Mouse (Mus musculus) hindbrain, postnatal 0 days (tissue): ENCODE results near the gene Apex1. TPM values are rescaled to one million over a fixed set of nuclear protein-coding genes. Genes with fewer than 3 reads are reported as not detected.
"Not testable (repeated sequence)": the region's sequence is repeated elsewhere in the genome, so short reads cannot be mapped to it uniquely, and the experiment has no call there.

Experiments
- ATAC-seq: fragments of 200-750 bp; cut with Nextera tagmentation; 2 replicates; pipeline ENCODE4 v1.8.0; 2017; ENCODE audit warnings: mild to moderate bottlenecking, moderate TSS enrichment, moderate library complexity
- DNase-seq: peaks from one replicate; pipeline ENCODE4 v3.0.0-alpha.2; 2015; ENCODE audit warnings: low spot score
- H3K27ac ChIP-seq: fragments of 300-500 bp; sonication (generic); 2 replicates; pipeline ENCODE4 v1.5.1; 2014; ENCODE audit warnings: mild to moderate bottlenecking
- H3K27me3 ChIP-seq: fragments of 300-500 bp; sonication (generic); 2 replicates; pipeline ENCODE4 v1.6.1; 2014; ENCODE audit warnings: low read length, mixed read lengths; ENCODE audit not compliant: insufficient read depth
- H3K36me3 ChIP-seq: fragments of 300-500 bp; sonication (generic); 2 replicates; pipeline ENCODE4 v1.6.1; 2014; ENCODE audit warnings: low read length, mixed read lengths; ENCODE audit not compliant: insufficient read depth
- H3K4me1 ChIP-seq: fragments of 300-500 bp; sonication (generic); 2 replicates; pipeline ENCODE4 v1.6.1; 2014; ENCODE audit warnings: antibody characterized with exemption, low read length, mixed read lengths; ENCODE audit not compliant: insufficient read depth
- H3K4me2 ChIP-seq: fragments of 300-500 bp; sonication (generic); 2 replicates; pipeline ENCODE4 v1.6.1; 2014; ENCODE audit warnings: low read depth, mild to moderate bottlenecking, low read length, moderate library complexity, mixed read lengths
- H3K4me3 ChIP-seq: fragments of 300-500 bp; sonication (generic); 2 replicates; pipeline ENCODE4 v1.5.1; 2014; ENCODE audit warnings: low read length
- H3K9ac ChIP-seq: fragments of 300-500 bp; sonication (generic); replicated peaks from 2 replicates; pipeline ENCODE4 v1.6.1; 2014; ENCODE audit warnings: mild to moderate bottlenecking, low read length, moderate library complexity, mixed read lengths
- H3K9me3 ChIP-seq: fragments of 300-500 bp; sonication (generic); 2 replicates; pipeline ENCODE4 v1.6.1; 2016; ENCODE audit warnings: low read length, mixed read lengths
- CTCF ChIP-seq: IDR thresholded peaks from 2 replicates; pipeline ENCODE4 v1.5.1; 2016; ENCODE audit warnings: antibody characterized with exemption, control low read depth, low read depth
- WGBS: fragments of 180-500 bp; shearing (Covaris S2); extraction: QIAGEN DNeasy Blood & Tissue Kit; methylation state at CpG from one replicate; pipeline ENCODE4 v1.1.7; 2014; 5-methylcytosine and 5-hydroxymethylcytosine counted together
- polyA plus RNA-seq: library from polyadenylated mRNA; unstranded; fragments of >200 nt; fragmentation: Nextera tagmentation; extraction: Ambion mirVana; gene quantifications from 2 replicates; pipeline ENCODE4 v1.2.1, GENCODE M21; 2015
- total RNA-seq: library from RNA; depleted of rRNA; stranded (reverse); fragments of >200 nt; gene quantifications from 2 replicates; pipeline ENCODE4 v1.2.3, GENCODE M21; 2014

Gene Apex1
- total and polyA plus RNA-seq, 2 experiments from 2014 or later, result 70.2 to 145 TPM

GRCm38 (mm10) chr14:50903973-50904827, 20.6 kb upstream of the Apex1 start:
- Histone ChIP-seq H3K36me3 (no peaks in the 10 kb centered on the region), H3K27me3 (no peaks in the 10 kb centered on the region), H3K9ac (peak overlapping the region; percentile 54), H3K27ac (peak overlapping the region; percentile 66), H3K4me2 (peak overlapping the region; percentile 66), H3K4me3 (peak overlapping the region; percentile 43), H3K9me3 (no peaks in the 10 kb centered on the region), H3K4me1 (no peaks in the 10 kb centered on the region)
- 3% methylated on average over 26 of the region's 26 CpGs for WGBS
- DNase-seq (peak; percentile 81), ATAC-seq (peak; percentile 93)
- TF ChIP-seq CTCF, result peak; percentile 73

GRCm38 (mm10) chr14:50904828-50905129, 20.0 kb upstream of the Apex1 start:
- H3K9ac ChIP-seq, result no peak overlapping the region
- no peak for DNase-seq
- no peak overlapping the region for H3K27ac ChIP-seq
- no peaks in the 10 kb centered on the region for H3K27me3 ChIP-seq
- no peak for TF ChIP-seq CTCF
- H3K9me3 ChIP-seq, result no peaks in the 10 kb centered on the region
- ATAC-seq, result no peak
- H3K36me3 ChIP-seq, result no peaks in the 10 kb centered on the region
- H3K4me3 ChIP-seq, result no peak overlapping the region
- no peak overlapping the region for H3K4me2 ChIP-seq
- no peaks in the 10 kb centered on the region for H3K4me1 ChIP-seq
- 86% methylated on average over 4 of the region's 4 CpGs for WGBS

- not testable (repeated sequence) for H3K4me2 ChIP-seq, H3K9ac ChIP-seq, DNase-seq, H3K9me3 ChIP-seq, H3K27ac ChIP-seq, H3K4me3 ChIP-seq, H3K4me1 ChIP-seq, H3K36me3 ChIP-seq, H3K27me3 ChIP-seq, ATAC-seq
These were observed 19.4 kb upstream of the Apex1 start for GRCm38 (mm10) chr14:50905327-50905726.

GRCm38 (mm10) chr14:50908126-50908525, 16.6 kb upstream of the Apex1 start:
- Histone ChIP-seq H3K4me1 (no peaks in the 10 kb centered on the region), H3K36me3 (peaks cover 4% of the 10 kb centered on the region; the same call in 1 of the 2 replicates), H3K4me3 (no peak overlapping the region), H3K9me3 (no peaks in the 10 kb centered on the region), H3K4me2 (no peak overlapping the region), H3K27ac (no peak overlapping the region), H3K27me3 (no peaks in the 10 kb centered on the region), H3K9ac (no peak overlapping the region)
- DNase-seq (no peak), ATAC-seq (no peak)
- TF ChIP-seq CTCF, result no peak
- 90% methylated on average over 4 of the region's 4 CpGs for WGBS

- H3K36me3 ChIP-seq, result peaks cover 33% of the 10 kb centered on the region; the same call in 1 of the 2 replicates
- no peaks in the 10 kb centered on the region for H3K27me3 ChIP-seq
- no peaks in the 10 kb centered on the region for H3K9me3 ChIP-seq
- ATAC-seq, result no peak
- DNase-seq, result no peak
- H3K4me2 ChIP-seq, result no peak overlapping the region
- no peak overlapping the region for H3K4me3 ChIP-seq
- H3K27ac ChIP-seq, result no peak overlapping the region
- no peaks in the 10 kb centered on the region for H3K4me1 ChIP-seq
- WGBS, result 64% methylated on average over 3 of the region's 3 CpGs
- no peak for TF ChIP-seq CTCF
- H3K9ac ChIP-seq, result no peak overlapping the region
These were observed 13.4 kb upstream of the Apex1 start for GRCm38 (mm10) chr14:50911356-50911755.

- Histone ChIP-seq H3K36me3 (peaks cover 25% of the 10 kb centered on the region), H3K4me2 (peak overlapping the region; percentile 74), H3K4me3 (peak overlapping the region; percentile 66), H3K9ac (peak overlapping the region; percentile 76; the same call in 1 of the 2 replicates)
- not testable (repeated sequence) for ATAC-seq, H3K27me3 ChIP-seq, H3K27ac ChIP-seq, H3K4me1 ChIP-seq, H3K9me3 ChIP-seq, DNase-seq
- 73% methylated on average over 1 of the region's 1 CpGs for WGBS
These were observed 1.3 kb upstream of the Apex1 start for GRCm38 (mm10) chr14:50923437-50923836.
